Mouse (Mus musculus): ENCODE measurements around the gene Stk38l. TPM values are rescaled to one million over a fixed set of nuclear protein-coding genes. Genes with fewer than 3 reads are reported as not detected.

Gene Stk38l
- polyA plus RNA-seq (2015; fragmentation: Nextera tagmentation; extraction: Ambion mirVana) = 12.0 and 12.1 TPM in 2 replicates

DNA sequence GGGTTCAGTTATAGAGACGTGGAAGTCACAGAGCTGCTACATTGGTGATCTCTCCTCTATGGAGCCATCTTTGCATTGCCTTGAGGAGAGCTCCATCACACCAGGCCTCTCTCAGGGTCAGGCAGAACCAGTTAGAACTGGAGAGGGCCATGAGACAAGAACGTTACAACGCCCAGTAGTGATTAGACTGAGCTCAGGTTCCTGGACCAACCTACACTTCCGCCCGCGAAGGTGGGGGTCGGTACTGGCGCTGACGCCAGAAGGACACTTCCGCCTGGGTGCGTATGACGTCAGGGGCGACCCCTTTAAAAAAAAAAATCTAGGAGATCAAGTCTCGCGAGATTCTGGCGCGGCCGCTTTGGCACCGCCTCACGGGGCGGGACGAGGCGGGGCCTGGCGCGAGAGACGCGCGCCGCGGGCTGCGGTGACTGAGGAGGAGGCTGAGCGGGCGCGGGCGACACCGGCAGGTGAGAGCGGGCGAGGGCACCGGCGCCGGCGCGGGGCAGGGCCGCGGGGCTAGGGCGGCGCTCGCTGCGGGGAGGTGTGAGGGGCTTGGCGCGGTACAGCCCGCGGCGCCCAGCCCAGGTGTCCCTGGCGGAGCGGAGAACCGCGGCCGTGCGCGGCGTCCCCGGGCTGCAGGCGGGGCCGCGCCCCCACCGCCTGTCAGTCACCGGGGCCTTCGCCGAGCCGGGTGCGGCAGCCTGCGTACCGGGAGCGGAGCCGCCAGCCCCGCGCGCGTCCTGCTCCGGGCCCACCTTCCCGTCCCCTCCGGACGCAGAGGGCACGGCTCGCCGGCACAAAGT, at the start of gene Stk38l:
TSS of gene Stk38l (plus strand) at position 415 of the 803 bp plus-strand sequence.

DNA sequence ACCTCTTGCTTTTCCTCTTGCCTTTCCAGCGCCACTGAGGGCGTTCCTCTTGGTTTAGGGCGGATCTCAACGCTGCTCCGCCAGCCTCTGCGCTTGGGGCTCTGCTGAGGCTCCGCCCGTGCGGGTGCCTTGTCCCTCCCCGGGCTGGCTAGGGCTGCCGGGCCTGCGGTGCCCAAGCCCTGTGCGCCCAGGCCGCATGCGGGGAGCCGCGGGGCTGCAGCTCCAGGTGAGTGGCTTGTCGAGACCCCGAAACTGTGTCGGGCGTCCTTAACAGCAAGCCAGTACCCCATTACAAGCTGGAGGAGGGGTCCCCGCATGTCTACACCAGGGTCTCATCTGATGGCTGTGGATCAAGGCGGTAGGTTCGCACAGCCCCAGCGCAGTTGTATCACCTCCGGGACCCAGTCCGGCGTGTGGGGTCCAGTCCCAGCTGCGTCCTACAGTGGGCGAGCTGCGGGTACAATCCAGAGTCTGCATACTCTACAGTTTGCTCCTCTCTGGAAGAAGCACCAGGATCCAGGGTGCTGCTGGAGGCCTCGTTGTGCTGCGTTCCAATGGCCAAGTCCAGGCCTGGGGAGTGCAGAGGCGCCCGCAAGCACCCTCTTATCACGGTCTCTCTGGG, 71.2 kb downstream of the Stk38l start, which contains the start of gene Arntl2:
TSS of gene Arntl2 (plus strand) at position 132 of the 622 bp plus-strand sequence.

Other genes with a start within 250 kb of the Stk38l start
- gene Itpr2, start 222.8 kb upstream of the Stk38l start, polyA plus RNA-seq (2015; fragmentation: Nextera tagmentation; extraction: Ambion mirVana) = 18.4 and 21.5 TPM in 2 replicates
- 45.7 and 53.7 TPM in 2 replicates for gene Fgfr1op2, start 147.8 kb upstream of the Stk38l start, polyA plus RNA-seq (2015; fragmentation: Nextera tagmentation; extraction: Ambion mirVana)
- gene Ints13, start 147.2 kb upstream of the Stk38l start, polyA plus RNA-seq (2015; fragmentation: Nextera tagmentation; extraction: Ambion mirVana) = 24.3 and 27.6 TPM in 2 replicates
- gene Med21, start 82.4 kb upstream of the Stk38l start, polyA plus RNA-seq (2015; fragmentation: Nextera tagmentation; extraction: Ambion mirVana) = 129 and 135 TPM in 2 replicates
- gene Tm7sf3, start 82.2 kb upstream of the Stk38l start, polyA plus RNA-seq (2015; fragmentation: Nextera tagmentation; extraction: Ambion mirVana) = 36.9 and 38.3 TPM in 2 replicates
- gene Arntl2, start 71.1 kb downstream of the Stk38l start, polyA plus RNA-seq (2015; fragmentation: Nextera tagmentation; extraction: Ambion mirVana) = 6.4 and 6.9 TPM in 2 replicates
- not detected in 2 replicates for gene Smco2, start 125.1 kb downstream of the Stk38l start, polyA plus RNA-seq (2015; fragmentation: Nextera tagmentation; extraction: Ambion mirVana)
- gene Ppfibp1, start 163.5 kb downstream of the Stk38l start, polyA plus RNA-seq (2015; fragmentation: Nextera tagmentation; extraction: Ambion mirVana) = 16.9 and 23.7 TPM in 2 replicates
- gene 1700034J05Rik, start 229.4 kb downstream of the Stk38l start, polyA plus RNA-seq (2015; fragmentation: Nextera tagmentation; extraction: Ambion mirVana) = 0.09 TPM in 1 of 2 replicates, not detected in the other